Mouse (Mus musculus) right cerebral cortex, postnatal 36 days (tissue): ENCODE data around the gene Rfx4.

Experiments used
- DNase-seq, 2 experiments: peaks; one replicate each; pipeline ENCODE4 v3.0.0; 2022; ENCODE audit warnings: low spot score in 2 of 2, mixed read lengths in 1 of 2

The Rfx4 gene

DNA sequence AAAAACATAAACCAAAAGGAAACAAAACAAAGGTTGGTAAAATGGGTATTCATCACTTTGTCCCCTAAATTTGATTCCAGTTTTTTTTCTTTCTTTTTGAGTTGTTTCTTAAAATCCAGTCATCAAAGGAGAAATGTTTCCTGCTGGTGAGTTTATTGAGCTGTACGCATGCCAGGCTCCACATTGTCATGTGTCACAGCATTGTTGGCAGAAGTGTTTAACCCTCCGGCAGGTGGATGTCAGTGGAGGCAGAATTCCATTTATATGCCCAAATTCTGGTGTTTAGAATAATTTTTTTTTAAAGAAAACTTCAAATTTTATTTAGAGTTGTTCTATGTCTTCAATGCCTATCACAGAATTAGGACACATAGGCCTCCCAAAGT, 56.0 kb downstream of the Rfx4 start:
- DNase-seq: no peak

DNA sequence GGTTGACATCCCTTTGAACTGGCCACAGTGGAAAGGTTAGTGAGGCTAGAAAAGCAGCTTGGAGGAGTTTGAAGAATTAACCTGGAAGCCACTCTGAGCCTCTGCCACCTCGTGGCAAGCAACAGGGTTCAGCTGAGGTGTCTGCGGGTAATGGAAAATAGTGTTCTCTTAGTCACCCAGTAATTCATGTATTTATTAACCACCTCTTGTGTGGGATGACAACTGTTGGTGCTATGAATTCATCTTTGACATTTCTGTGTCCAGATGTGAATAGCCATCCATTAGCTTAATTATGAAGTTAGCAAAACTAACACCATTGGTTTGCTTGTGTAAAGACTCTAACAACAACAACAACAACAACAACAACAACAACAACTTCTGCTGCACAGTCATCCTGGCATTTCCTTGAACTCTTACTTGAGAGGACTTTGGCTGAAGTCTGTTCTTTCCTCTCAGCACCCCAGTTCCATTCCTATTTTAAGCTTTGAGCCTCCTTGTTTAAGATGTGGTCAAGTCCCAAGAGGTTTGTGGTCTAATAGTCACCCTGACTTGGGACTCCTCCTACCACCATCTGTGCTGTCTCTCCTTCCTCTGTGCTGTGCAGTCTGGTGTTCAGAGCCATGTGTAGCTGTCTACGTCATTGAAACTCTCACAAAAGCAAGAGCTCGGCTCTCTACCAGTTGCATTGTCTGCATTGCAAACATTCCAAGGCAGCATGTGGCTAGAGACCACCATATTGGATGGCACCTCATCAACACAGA, 60.0 kb downstream of the Rfx4 start:
- no peak for DNase-seq

DNA sequence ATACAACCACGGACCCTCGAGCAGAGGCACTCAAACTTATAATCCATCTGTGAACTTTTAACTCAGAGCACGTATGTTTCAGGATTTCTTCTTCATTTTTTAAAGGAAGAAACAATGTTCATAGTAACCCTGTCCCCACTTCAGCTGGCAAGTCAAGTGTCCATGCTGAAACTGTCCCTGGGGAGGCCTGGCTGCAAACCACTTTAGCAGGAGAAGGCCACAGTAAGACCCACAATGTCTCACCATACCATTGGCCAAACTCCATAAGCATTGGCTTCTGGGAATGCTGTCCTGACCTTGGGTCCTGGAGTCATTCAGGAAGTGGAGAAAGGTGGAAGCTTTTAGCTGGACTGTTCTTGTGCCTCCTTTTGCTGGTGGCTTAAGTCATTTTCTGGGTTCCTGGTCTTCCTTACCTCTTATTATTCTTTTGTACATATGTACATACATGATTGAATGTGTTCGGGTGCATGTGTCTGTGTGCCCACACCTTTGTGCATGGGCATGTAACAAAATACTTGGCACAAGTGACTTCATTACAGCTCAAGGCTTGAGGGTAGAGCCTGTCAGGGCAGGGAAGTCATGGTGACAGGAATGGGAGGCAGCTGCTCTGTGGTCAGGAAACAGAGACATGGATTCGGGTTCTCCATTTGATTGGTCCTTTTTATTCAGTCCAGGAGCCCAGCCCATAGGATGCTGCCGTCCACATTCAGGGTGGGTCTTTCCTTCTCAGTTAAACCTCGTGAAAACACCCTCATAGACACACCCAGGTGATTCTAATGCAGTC, 61.4 kb downstream of the Rfx4 start:
- DNase-seq: no peak

DNA sequence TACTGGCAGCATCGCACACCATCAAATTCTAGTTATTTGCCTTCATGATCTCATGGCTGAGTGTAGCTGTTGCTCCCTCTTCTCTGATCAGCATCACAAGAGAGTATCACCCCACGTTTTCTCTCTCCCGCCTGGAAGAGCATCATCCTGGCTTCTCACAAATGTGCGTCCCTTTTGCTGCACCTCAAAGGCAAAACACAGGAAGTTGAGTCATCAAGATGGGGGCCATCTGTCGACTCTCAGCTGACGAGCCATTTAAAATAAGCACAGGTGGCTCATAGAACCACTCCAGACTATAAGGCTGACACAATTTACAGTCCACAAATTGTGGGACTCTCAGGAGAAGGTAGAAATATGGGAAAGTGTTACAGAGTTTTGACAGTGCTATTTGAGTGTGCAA, 63.8 kb downstream of the Rfx4 start:
- DNase-seq: peak; percentile 34 to 51

DNA sequence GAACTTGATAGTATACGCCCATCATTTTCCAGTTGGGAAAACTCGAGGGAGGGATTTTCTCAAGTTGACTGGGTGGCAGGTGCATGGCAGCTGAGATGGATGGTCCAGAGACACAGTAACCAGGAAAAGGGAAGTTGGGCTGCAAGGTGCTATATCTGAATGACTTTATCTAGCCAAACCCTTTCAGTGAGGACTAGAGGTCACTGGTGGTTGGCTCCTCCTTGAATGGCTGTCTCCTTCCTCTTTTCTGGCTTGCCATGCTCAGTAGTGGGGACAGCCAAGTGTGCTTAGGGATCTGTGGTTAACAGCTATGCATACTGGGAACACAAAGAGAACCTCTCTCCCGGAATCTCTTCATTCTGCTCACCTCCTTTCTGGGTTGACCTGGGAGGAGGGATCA, 64.4 kb downstream of the Rfx4 start:
- DNase-seq: no peak

DNA sequence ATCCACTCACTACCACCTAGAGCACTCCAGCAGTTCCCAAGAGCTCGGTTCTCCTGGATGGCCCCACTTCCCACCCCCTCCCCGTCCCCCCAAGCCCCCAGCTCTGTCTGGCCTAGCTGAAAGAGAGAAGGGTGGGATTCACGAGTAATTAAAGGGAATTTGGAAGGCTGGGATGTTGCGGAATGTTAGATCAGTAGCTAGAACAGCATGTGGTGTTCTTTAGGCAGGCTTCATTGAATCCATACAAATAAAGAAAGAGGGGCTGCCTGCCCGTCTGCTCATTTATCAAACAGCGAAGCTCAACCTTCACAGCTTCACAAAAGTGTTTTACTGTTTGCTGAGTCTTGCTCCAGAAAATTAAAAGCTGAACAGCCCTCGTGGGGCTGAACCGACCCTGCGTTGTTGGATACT, 66.9 kb downstream of the Rfx4 start:
- DNase-seq: no peak

DNA sequence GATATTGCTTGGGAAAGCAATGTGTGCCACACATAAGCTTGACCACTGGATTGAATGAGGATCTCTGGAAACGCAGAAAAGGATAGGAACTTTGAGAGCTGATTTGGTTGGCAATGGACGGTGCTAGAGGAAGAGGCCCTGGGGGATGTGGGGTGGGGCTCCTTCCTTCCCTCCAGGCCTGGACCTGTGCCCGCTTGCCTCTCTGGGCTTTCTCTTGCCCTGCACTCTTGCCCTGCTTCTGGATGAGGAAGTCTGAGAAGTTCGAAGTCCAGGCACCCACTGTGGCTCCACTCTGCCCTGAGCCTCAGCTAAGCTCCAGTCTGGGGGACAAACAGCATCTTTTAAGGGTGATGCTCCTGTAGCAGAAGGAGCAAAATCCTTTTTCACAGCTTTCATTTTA, 67.8 kb downstream of the Rfx4 start:
- no peak for DNase-seq

GRCm38 (mm10) chr10:84829009-84829408, 73.1 kb downstream of the Rfx4 start:
- DNase-seq: no peak

DNA sequence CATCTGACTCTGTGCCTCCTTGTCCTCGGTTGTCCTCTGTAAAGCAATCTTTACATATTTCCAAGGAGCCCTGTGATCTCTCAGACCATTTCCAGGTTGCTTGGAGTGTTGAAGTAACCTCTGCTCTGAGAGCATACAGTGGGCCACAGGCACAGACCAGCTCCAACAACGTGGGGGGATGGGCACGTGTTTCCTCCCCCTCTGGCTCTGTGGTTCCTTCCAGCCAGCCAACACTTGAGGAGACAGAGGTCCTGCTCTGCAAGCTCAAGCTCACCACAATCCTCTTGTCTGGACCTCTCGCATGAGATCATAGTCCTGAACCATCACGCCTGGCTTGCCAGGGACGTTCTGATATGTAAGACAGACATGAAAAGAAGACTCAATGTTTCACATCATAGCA, 79.7 kb downstream of the Rfx4 start:
- DNase-seq: no peak

- no peak for DNase-seq
Observed at GRCm38 (mm10) chr10:84836104-84836503, 80.2 kb downstream of the Rfx4 start.

DNA sequence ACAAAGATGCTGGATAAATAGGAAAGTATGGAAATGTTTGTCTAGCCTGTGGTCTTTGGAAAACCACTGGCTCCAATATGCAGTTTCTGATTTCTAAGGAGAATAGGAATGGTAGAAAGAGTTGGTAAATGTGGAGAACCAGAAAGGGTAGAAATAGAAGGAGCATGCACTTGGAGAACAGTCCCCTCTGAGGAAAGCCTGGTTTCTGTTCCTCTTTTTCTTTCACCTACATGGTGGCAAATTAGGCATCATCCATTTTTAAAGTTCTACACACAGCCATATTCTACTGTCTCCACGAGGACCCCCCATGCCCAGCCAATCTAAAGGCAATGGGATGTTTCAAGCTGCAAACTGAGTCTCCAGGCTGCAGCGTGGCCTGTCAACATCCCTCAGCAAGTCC, 81.5 kb downstream of the Rfx4 start:
- DNase-seq: no peak

DNA sequence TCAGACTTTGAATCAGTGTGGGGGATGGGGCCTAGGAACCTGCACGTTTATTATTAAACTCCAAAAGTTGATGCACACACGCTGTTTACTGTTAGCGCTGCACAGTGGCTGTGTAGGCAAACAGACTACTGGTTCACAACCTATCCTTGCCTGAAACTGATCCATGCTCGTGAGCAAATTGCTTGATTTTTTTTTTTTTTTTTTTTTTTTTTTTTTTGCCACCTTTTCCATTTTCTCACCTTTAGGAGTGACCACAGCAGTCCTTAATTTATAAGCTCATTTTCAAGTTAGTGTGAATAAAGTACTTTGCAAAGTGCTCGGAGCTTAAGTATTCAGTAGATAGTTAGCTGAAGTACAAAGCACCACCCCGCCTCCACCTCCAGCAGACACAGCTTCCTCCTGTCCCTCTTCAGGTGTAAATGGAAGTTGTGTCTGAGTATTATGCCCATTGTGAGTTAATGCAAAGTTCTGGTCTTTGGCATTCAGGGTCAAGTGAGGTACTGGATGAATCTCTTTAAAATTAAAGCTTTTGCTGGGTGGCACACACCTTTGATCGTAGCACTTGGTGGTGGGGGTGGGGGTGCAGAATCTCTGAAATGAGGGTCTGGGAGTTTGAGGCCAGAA, 83.1 kb downstream of the Rfx4 start:
- no peak for DNase-seq

DNA sequence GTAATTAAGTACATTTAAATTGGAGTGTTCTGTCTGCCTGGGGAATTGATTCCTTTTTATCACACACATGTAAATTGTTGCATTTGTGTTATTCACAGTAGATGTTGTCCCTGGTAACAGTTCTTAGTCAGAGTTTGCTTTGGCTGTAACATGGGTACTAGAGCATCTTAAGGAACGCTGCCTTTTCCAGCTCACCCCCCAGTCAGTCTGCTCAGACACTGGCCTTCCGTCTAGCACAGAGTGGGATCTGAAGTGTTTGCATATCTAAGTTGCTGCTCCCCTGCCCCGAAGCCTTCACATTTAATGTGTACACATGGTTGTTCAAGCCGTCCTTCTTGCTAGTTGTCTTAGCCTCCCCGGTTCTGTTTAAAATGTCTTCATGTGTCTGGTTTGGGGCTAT, 90.8 kb downstream of the Rfx4 start:
- DNase-seq: no peak

DNA sequence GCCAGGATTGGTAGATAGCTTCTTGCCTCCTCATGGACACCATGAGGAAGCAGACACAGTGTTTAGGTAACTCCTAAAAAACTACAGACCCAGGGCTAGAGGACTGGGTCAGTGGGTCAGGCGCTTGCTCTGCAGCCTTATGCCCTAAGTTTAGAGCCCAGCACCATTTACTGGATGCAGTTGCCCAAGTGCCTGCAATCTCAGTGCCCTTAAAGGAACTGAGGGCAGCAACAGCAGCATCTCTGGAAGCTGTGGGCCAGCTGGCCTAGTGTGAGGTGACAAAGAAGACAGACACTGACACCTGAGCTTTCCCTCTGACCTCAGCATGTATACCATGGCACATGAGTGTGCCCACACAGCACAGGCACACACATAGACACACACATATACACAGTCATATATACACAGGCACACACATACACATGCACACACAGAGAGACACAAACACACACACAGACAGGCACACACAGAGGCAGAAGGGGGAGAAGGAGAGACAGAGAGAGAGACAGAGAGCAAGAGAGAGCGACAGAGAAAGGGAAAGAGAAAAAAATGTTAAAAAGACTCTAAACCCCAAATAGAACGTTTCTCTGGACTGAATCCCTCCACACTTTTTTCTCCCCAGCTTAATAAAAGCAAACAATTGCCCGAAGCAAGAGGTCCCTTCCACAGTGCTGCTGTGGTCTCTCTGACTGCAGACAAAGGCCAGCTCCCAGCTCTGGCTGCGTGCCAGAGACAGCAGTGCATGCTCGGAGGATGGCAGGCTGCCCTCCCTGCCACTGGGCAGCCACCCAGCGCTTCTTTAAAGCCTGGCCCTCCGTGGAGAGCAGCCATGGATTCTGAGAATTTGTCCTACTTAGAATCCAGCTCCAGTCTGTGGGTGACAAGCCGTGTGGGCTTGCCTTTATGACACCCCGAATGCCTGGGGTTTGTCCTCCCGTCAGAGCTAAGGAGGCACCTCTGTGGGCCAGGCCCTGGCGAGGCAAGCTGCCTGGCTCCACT, 96.4 kb downstream of the Rfx4 start:
- peak; percentile 57 to 58 for DNase-seq

DNA sequence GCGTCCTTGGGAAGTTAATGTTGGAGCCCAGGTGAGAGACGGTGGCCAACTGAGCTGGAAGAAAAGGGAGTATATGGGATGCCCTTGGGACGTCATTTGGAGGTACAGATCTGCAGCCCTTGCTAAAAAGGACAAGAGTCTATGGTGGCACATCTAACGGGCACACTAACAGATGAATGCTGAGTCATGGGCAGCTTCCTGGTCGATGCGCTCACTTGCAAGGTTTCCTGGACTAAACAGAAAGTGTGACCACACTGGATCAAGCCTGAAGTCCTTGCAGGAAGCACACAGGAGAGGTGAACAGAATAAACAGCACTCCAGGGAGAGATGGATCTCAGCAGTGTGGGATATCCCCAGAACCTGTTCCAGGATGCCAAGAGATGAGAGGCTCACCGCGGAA, 98.2 kb downstream of the Rfx4 start:
- no peak for DNase-seq

GRCm38 (mm10) chr10:84855466-84855865, 99.6 kb downstream of the Rfx4 start:
- DNase-seq: no peak

GRCm38 (mm10) chr10:84858371-84858770, 102.5 kb downstream of the Rfx4 start:
- no peak for DNase-seq

DNA sequence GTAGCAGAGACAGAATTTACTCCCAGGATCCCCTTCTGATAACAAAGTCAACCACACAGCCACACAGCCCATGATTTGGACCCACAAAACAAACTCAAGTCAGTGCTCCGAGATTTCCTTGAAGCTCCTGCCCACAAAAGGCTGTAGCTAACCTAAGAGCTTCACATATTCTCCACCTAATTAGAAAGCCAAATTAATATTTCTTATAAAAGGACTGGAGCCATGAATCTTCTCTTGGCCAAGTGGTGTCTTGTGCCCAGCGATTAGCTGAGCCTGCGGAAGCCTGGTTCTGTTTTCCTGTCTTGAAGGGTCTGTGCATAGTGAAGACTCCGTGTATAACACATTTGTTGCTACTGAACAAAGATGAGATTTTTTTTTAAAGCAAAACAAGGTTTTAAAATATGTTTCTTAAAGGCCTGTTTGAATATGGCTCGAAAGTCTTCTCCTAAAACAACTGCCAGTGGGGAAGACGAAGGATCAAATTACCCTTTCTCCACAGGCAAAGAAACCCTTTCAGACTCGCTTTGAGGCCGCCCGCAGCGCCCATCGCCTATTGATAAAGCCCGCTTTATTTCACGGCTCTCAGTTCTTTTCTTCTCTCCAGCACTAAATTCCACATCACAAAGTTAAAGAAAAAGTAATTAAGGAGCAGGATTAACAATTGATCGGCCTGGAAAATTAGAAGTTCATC, 103.1 kb downstream of the Rfx4 start:
- DNase-seq: no peak

DNA sequence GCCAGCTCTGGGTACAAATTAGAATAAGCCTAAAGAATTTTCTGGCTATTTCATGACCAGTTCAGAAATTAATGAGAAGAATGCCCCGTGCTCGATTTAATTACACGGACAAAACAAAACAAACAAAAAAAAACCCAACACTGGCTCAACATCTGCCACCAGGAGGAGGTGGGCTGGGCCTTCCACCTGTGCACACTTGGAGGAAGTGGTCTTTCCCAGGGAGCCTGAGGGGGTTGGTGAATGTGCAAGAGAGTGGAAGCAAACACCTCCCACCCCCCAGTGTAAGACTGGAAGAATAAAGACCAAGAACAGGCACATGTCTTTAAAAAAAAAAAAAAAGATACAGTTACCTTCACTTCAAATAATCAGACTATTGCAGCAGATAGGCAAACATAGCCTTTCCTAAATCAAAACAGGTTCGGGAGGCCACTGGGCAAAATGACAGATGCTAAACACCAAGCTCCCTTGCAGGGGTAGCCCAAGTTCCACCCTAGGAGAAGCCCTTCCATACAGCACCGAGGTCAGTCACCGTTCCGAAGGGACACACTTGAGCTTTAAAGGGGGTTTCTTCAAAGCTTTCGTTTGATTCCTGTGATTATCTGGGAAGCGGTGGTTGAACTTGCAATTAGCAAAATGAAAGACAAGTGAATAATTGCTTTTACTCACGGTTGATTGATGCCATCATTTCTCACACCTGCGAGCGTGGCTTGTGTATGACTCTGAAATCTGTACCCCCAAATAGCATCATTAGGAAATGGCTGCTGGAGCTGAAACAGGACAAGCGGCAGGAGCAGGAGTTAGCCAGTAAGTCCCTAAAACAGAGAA, 103.9 kb downstream of the Rfx4 start:
- no peak for DNase-seq

- DNase-seq: no peak
Observed at GRCm38 (mm10) chr10:84863488-84863887, 107.6 kb downstream of the Rfx4 start.
